Mouse (Mus musculus) E14TG2a.4 (cell line): Measurements from ENCODE around the gene Vax2.

Experiments
- CTCF ChIP-seq: conservative IDR thresholded peaks from 2 replicates; pipeline ENCODE4 v1.5.1; 2014; ENCODE audit warnings: low read length
- NANOG ChIP-seq: IDR thresholded peaks from 2 replicates; pipeline ENCODE4 v1.6.1; 2014; ENCODE audit warnings: borderline replicate concordance, low read length, mixed read lengths

GRCm38 (mm10) chr6:83744557-83744956 is 33.5 kb downstream of the Vax2 start:
- TF ChIP-seq CTCF (no peak), NANOG (no peak)
